Mouse (Mus musculus) kidney, embryonic 14.5 days (tissue): ENCODE measurements around the gene Hyal1. TPM values are rescaled to one million over a fixed set of nuclear protein-coding genes. Genes with fewer than 3 reads are reported as not detected.

Experiments used
- ATAC-seq: fragments of 200-750 bp; cut with Nextera tagmentation; 2 replicates; pipeline ENCODE4 v1.8.0; 2017; ENCODE audit warnings: moderate number of reproducible peaks, mild to moderate bottlenecking, moderate TSS enrichment, moderate library complexity; ENCODE audit not compliant: low FRiP score, low TSS enrichment
- H3K27ac ChIP-seq: fragments of 300-500 bp; sonication (generic); 2 replicates; pipeline ENCODE4 v1.5.1; 2014; ENCODE audit warnings: low read depth, mild to moderate bottlenecking, low read length, moderate library complexity, mixed read lengths
- H3K27me3 ChIP-seq: fragments of 300-500 bp; sonication (generic); 2 replicates; pipeline ENCODE4 v1.6.1; 2014; ENCODE audit warnings: mild to moderate bottlenecking, low read length; ENCODE audit not compliant: control insufficient read depth, insufficient read depth
- H3K36me3 ChIP-seq: fragments of 300-500 bp; sonication (generic); 2 replicates; pipeline ENCODE4 v1.6.1; 2014; ENCODE audit warnings: low read length, mixed read lengths; ENCODE audit not compliant: control insufficient read depth, insufficient read depth
- H3K4me1 ChIP-seq: fragments of 300-500 bp; sonication (generic); 2 replicates; pipeline ENCODE4 v1.6.1; 2014; ENCODE audit warnings: low read length, mixed read lengths; ENCODE audit not compliant: control insufficient read depth, insufficient read depth
- H3K4me2 ChIP-seq: fragments of 300-500 bp; sonication (generic); replicated peaks from 2 replicates; pipeline ENCODE4 v1.6.1; 2014; ENCODE audit warnings: low read depth, mild to moderate bottlenecking, low read length
- H3K4me3 ChIP-seq: fragments of 300-500 bp; sonication (generic); 2 replicates; pipeline ENCODE4 v1.5.1; 2014; ENCODE audit warnings: mild to moderate bottlenecking, low read length
- H3K9ac ChIP-seq: fragments of 300-500 bp; sonication (generic); 2 replicates; pipeline ENCODE4 v1.6.1; 2014; ENCODE audit warnings: low read depth, mild to moderate bottlenecking, low read length, moderate library complexity
- H3K9me3 ChIP-seq: fragments of 300-500 bp; sonication (generic); 2 replicates; pipeline ENCODE4 v1.6.1; 2016; ENCODE audit warnings: low read length; ENCODE audit not compliant: control insufficient read depth
- WGBS: fragments of 180-500 bp; shearing (Covaris S2); extraction: QIAGEN DNeasy Blood & Tissue Kit; methylation state at CpG from one replicate; pipeline ENCODE4 v1.1.7; 2014; 5-methylcytosine and 5-hydroxymethylcytosine counted together
- polyA plus RNA-seq: library from polyadenylated mRNA; unstranded; fragments of >200 nt; fragmentation: Nextera tagmentation; extraction: Ambion mirVana; gene quantifications from 2 replicates; pipeline ENCODE4 v1.2.1, GENCODE M21; 2014

Hyal1 gene
- polyA plus RNA-seq, 1 experiment from 2014 or later = 6.8 TPM

- Histone ChIP-seq H3K36me3 (peaks cover 29% of the 10 kb centered on the region), H3K9ac (no peak overlapping the region; the same call in 1 of the 2 replicates), H3K9me3 (no peaks in the 10 kb centered on the region), H3K4me1 (no peaks in the 10 kb centered on the region), H3K4me3 (no peak overlapping the region), H3K27me3 (no peaks in the 10 kb centered on the region), H3K27ac (no peak overlapping the region), H3K4me2 (no peak overlapping the region)
- ATAC-seq = no peak
- 91% methylated on average over 11 of the region's 11 CpGs for WGBS
These were observed 20.2 kb downstream of the Hyal1 start for GRCm38 (mm10) chr9:107596619-107597569.

GRCm38 (mm10) chr9:107598385-107598784, 21.7 kb downstream of the Hyal1 start:
- no peak for ATAC-seq
- Histone ChIP-seq H3K27ac (no peak overlapping the region), H3K4me2 (no peak overlapping the region), H3K27me3 (no peaks in the 10 kb centered on the region), H3K9me3 (no peaks in the 10 kb centered on the region), H3K9ac (no peak overlapping the region), H3K4me1 (no peaks in the 10 kb centered on the region), H3K4me3 (no peak overlapping the region), H3K36me3 (peaks cover 14% of the 10 kb centered on the region)
- WGBS = 67% methylated on average over 5 of the region's 5 CpGs

GRCm38 (mm10) chr9:107599433-107599832, 22.7 kb downstream of the Hyal1 start:
- ATAC-seq = no peak
- WGBS = 84% methylated on average over 9 of the region's 9 CpGs
- no peak overlapping the region for H3K4me3 ChIP-seq

DNA sequence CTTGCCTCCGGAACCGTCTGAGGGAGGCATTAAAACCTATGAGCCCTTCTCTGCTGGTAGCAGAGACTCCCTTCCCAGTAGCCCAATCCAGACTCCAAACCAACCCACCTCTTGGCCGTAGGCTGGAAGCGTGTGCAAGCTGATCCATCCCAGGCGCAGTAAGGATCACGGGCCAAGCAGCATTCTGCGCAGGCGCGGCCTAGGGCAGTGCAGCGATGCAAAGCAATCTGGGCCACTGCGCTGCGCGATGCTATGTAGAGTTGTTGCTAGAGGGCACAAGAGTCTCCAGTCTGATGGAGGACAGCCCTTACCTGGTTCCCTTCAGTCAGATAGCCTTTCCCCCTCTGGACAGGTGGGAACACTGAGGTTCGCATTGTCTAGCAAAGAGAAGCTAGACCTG, 23.1 kb downstream of the Hyal1 start:
- no peaks in the 10 kb centered on the region for H3K9me3 ChIP-seq
- 73% methylated on average over 14 of the region's 14 CpGs for WGBS
- H3K27me3 ChIP-seq = no peaks in the 10 kb centered on the region
- H3K27ac ChIP-seq = no peak overlapping the region
- H3K4me2 ChIP-seq = no peak overlapping the region
- H3K4me1 ChIP-seq = peaks cover 13% of the 10 kb centered on the region
- ATAC-seq = no peak
- H3K9ac ChIP-seq = no peak overlapping the region
- H3K4me3 ChIP-seq = no peak overlapping the region
- H3K36me3 ChIP-seq = peaks cover 1% of the 10 kb centered on the region; the same call in 1 of the 2 replicates

More at GRCm38 (mm10) chr9:107599433-107599832, 22.7 kb downstream of the Hyal1 start:
- H3K27me3 ChIP-seq = no peaks in the 10 kb centered on the region
- H3K9ac ChIP-seq = no peak overlapping the region
- no peak overlapping the region for H3K4me2 ChIP-seq
- H3K27ac ChIP-seq = no peak overlapping the region
- H3K36me3 ChIP-seq = peaks cover 4% of the 10 kb centered on the region; the same call in 1 of the 2 replicates
- H3K4me1 ChIP-seq = peaks cover 10% of the 10 kb centered on the region
- H3K9me3 ChIP-seq = no peaks in the 10 kb centered on the region

- Histone ChIP-seq H3K27me3 (no peaks in the 10 kb centered on the region), H3K4me2 (no peak overlapping the region), H3K9me3 (no peaks in the 10 kb centered on the region), H3K4me1 (peaks cover 22% of the 10 kb centered on the region), H3K36me3 (no peaks in the 10 kb centered on the region), H3K9ac (no peak overlapping the region), H3K27ac (no peak overlapping the region), H3K4me3 (no peak overlapping the region)
- WGBS = 81% methylated on average over 12 of the region's 12 CpGs
- no peak for ATAC-seq
These were observed 24.0 kb downstream of the Hyal1 start for GRCm38 (mm10) chr9:107600745-107601144.

DNA sequence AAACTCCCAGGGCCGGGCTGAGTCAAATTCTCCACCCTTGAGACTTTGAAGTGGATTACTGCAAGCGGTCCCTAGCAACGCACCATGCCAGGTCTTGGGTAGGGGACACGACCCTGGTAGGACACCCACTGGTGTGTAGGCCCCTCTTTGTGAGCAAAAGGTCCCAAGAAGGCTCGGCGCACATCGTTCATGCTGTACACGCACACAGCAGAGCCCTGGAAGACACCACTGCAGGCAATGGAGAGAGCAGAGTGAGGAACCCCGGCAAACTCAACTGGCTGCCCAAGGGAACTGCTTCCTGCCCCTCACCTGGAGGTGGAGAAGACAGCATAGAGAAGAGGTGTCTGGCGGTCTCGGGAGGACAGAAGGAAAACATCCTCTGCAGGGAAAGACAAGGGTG, 24.5 kb downstream of the Hyal1 start:
- no peak for ATAC-seq
- peaks cover 27% of the 10 kb centered on the region for H3K4me1 ChIP-seq
- WGBS = 87% methylated on average over 11 of the region's 11 CpGs
- no peak overlapping the region for H3K9ac ChIP-seq
- H3K9me3 ChIP-seq = no peaks in the 10 kb centered on the region
- H3K27ac ChIP-seq = no peak overlapping the region
- no peak overlapping the region for H3K4me2 ChIP-seq
- H3K27me3 ChIP-seq = no peaks in the 10 kb centered on the region
- no peak overlapping the region for H3K4me3 ChIP-seq
- H3K36me3 ChIP-seq = no peaks in the 10 kb centered on the region

DNA sequence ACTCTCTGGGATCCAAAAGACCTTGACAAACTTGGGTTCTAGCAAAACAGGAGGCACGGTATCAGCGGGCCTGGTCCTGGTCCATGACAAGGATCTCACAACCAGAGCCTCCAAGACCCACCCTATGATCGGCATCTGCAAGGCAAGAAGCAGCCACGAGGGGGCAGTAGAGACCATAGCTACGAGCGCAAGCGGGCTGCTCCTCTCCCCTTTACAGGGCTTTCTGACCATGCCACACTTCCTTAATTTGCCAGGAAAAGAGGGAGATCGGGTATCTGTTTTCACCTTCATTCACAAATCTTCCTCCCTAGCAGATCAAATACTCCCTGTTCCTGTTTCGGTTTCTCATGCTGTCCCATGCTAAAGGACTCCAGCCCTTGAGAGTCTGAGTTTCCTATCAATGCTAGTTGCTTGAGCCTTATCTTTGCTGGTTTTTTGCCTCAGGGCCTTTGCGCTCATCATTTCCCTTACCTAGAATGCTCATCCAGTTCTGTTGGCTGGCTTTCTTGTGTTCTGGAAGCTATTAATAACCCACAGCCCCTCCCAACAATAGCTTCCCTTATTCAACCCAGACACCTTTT, 25.4 kb downstream of the Hyal1 start:
- ATAC-seq = peak; percentile 32; the same call in 1 of the 2 replicates
- WGBS = 11% methylated on average over 10 of the region's 10 CpGs
- no peaks in the 10 kb centered on the region for H3K27me3 ChIP-seq
- H3K9me3 ChIP-seq = no peaks in the 10 kb centered on the region
- H3K4me1 ChIP-seq = peaks cover 36% of the 10 kb centered on the region
- H3K27ac ChIP-seq = no peak overlapping the region
- H3K9ac ChIP-seq = no peak overlapping the region
- H3K4me3 ChIP-seq = no peak overlapping the region
- H3K36me3 ChIP-seq = no peaks in the 10 kb centered on the region
- H3K4me2 ChIP-seq = no peak overlapping the region

GRCm38 (mm10) chr9:107603251-107603650, 26.5 kb downstream of the Hyal1 start:
- H3K4me3 ChIP-seq = no peak overlapping the region
- WGBS = 61% methylated on average over 6 of the region's 6 CpGs

More at GRCm38 (mm10) chr9:107603251-107603650, 26.5 kb downstream of the Hyal1 start:
- Histone ChIP-seq H3K9ac (no peak overlapping the region), H3K4me2 (no peak overlapping the region), H3K4me1 (peaks cover 46% of the 10 kb centered on the region), H3K27me3 (no peaks in the 10 kb centered on the region), H3K27ac (no peak overlapping the region), H3K9me3 (no peaks in the 10 kb centered on the region), H3K36me3 (no peaks in the 10 kb centered on the region)
- no peak for ATAC-seq
